Mouse (Mus musculus) v-Abl transformed pro-B cells (cell line): ENCODE data around the gene Pfn3.

Experiments used
- in situ Hi-C, 2 experiments: fragments of 400-800 bp; cut with MboI; formaldehyde crosslinking; loops; one replicate each; pipeline ENCODE4 v1.15.1; 2025; ENCODE audit not compliant: unreplicated experiment in 2 of 2

The Pfn3 gene

DNA sequence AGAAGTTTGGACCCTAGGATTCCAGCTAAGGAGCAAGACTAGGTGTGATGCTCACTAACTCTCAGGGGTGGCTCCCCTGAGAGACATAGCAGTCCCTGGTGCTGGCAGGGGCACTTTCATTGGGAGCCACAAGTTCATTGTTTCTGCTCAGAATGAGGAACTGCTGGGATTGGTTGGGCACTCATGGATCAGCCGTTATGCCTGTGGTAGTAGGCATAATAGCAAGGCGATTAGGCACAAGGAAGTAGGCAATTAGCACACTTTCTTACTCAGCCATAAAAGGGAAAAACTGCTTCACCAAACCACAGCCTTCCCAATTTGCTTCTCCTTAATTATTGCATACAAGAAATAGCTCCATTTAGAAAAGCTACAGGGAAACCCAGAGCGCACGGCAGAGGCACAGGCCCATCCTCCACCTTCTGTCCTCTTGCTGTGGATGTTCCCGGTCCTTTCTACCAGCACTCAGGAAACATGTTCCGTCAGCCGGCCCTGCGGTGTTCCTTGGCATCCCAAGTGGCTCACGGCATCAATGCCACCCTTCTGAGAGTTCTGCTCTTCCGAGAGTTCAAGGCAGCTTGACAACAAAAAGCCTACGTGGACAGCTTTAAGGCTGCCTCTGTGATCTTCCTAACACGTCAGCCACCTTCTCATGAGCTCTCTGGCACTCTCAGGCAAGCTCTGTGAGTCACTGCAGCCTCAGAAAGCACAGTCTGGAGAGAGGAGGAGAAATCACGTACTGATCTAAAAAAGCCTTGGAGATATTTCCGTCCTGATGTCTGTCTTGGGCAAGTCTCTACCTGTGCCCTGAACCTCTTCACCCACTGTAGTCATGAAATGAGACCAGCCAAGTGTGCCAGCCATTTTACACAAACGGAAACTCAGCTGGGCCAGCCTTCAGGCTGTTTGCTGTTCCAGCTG lies 10.8 kb downstream of the Pfn3 start:
- in situ Hi-C loops, result loop anchor here in 1 of 2 experiments (5.0 to 25.0 kb wide), 2 partner anchors 113 to 233 kb away; partner anchors contain the start of gene Ddx46

DNA sequence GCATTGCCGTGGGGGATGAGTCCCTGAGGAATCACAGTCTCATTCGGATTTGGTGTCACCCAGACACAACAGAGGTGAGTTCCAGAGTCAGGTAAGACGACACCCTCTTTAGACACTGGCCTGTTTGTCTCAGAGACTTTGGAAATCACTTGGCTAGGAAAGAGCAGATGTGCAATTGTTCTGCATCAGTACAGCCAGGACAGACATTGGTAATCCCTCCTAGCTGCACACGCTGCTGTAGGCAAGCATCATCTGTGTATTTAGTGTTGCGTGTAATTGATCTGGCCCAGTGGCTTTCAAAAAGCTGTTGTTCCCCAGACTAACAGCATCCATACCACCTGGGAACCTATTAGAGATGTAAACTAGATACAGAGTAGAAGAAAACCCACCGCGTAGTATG lies 11.8 kb downstream of the Pfn3 start:
- in situ Hi-C loops, result loop anchor here in 1 of 2 experiments (5.0 to 25.0 kb wide), 2 partner anchors 114 to 234 kb away; partner anchors contain the start of gene Ddx46

DNA sequence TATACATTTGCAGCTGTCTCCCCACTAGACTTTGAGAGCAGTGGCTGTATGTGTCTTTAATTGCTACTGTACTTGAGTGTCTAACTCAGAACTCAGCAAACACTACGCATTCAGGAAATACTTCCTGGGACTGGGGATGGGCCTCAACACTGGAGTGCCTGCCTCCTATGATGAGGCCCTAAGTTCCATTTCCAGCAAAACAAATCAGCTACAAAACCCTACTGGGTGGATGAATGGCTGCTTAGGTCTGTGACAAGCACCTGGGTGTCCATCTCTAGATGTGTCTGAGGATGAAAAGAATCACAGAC lies 15.0 kb downstream of the Pfn3 start:
- in situ Hi-C loops, result loop anchor here in 1 of 2 experiments (5.0 to 25.0 kb wide), 2 partner anchors 117 to 237 kb away; partner anchors contain the start of gene Ddx46

DNA sequence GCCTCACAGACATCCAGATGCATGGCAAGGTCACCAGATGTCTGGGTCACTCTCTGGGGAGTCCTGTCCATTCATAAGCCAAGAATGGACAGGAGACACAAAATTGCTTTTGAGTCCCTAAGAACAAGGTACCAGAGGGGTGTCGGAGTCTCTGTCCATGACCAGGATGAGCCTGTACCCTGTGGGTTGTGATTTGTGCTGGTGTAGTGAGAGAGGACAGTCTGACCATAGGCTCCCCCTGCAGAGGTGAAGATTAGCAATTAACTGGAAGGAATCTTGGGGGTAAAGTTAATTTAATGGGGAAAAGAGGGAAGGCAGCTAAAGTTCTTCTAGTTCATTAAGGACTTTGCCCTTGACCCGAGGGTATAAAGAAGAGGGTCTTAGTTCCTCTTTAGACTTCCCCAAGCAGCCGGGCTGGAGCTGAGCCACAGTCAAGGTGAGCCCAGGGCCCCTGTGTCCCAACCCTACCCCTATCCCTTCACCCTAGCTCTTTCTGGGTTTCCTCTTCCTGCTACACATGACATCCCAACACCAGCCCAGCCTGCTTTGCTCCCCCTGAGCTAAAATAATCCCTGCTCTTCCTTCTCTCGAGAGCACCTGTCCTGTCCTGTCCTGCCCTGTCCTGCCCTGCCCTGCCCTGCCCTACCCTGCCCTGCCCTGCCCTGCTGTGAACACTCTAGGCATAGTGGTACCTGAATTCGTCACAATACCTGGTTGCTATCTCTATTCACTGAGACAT lies 15.6 kb downstream of the Pfn3 start:
- in situ Hi-C loops, result loop anchor here in 1 of 2 experiments (5.0 to 25.0 kb wide), 3 partner anchors 65 to 238 kb away; partner anchors contain the start of gene Ddx46

DNA sequence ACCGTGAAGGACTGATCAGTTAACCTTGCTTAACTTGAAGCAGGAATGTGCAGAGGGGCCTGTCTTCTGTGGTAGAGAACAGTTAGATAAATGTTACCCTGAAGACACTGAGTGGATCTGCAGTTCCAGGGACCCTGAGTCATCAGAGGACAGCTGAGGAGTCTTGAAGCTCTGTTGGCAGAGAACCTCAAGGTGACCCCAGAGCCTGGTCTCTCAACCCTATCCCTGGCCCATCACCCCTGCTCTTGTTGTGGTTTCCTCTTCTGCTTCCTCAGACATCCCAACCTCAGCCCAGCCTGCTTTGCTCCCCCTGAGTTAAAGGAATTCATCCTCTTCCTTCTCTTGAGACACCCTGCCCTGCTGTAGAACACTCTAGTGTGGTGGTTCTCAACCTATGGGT lies 16.9 kb downstream of the Pfn3 start, which contains the start of gene Slc34a1:
Gene Slc34a1, plus strand, starts transcription at position 100 of the 400 bp plus-strand sequence.
- in situ Hi-C loops, result loop anchor here in 1 of 2 experiments (10.0 kb wide), 1 partner anchor 63 kb away; no protein-coding TSS in a partner anchor

DNA sequence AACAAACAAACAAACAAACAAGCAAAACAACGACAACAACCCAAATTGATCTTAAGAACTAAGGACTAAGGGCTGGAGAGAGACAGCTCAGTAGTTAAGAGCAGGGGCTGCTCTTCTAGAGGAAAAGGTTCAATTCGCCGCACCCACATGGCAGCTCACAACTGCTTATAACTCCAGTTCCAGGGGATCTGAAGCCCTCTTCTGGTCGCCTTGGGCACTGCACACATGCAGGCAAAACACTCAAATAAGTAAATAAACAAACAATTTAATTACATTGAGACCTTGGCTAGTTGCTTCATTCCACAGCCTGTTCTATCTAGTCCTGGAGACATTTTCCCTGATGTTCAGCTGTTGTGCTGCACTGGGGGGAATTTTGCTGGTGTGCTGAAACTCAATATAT lies 22.1 kb downstream of the Pfn3 start:
- in situ Hi-C loops, result loop anchor here (5.0 to 10.0 kb wide), 2 partner anchors 58 to 61 kb away; no protein-coding TSS in a partner anchor

DNA sequence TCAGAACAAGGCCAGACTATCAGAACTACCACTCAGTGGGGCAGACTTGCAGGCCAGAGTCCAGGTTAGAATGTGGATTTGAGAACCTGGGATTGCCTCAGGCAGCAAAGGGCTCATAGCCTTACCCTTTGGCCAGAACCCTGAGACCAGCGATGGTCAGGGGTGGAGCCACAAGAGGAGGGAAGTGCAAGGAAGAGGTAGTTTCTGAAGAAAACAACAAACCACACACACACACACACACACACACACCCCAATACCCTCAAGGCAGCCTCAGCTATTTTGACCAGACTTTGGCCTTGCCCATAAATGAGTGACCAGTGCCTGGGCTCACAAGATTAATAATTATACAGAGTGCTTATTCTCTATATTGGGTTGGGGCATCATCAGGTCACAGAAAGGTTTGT lies 23.4 kb downstream of the Pfn3 start:
- in situ Hi-C loops, result loop anchor here (5.0 to 10.0 kb wide), 2 partner anchors 57 to 59 kb away; no protein-coding TSS in a partner anchor

DNA sequence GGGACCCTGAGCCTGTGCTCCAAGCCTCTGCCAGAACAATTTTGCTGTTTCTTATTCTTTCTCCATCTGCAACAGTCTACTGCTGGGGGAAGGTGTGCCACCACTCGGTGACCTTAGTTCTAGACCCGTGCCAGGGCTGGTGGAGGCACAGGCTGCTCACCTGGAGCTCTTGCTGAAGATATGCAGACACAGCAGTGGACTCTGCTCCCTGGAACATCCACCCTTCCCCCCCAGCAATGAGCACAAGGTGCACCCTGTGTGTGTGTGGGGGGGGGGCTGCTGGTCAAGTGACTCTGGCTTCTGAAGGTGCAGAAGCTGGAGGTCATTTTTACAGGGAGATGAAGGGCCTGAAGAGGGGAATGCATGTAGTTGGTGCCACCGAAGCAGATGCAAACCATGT lies 24.4 kb downstream of the Pfn3 start:
- in situ Hi-C loops, result loop anchor here (5.0 to 10.0 kb wide), 2 partner anchors 56 to 58 kb away; no protein-coding TSS in a partner anchor

DNA sequence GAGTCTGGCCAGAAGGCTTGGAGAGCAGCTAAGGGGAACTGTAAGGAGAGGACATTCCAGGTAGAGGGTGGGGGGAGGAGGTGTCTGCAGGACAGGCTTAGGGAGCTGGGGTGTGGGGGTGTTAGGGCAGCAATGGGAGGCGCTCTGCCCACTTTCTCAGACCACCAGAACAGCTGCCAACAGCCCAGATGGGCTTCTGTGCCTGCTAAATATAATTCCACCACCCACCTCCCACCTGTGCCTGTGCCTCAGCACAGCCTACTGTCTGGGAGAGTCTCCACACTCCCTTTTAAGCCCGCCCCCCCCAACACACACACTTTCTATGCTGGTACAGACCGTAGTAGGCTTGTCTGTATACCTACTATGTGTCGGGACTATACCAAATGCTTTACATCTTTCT lies 33.2 kb downstream of the Pfn3 start:
- in situ Hi-C loops, result no loop called here

DNA sequence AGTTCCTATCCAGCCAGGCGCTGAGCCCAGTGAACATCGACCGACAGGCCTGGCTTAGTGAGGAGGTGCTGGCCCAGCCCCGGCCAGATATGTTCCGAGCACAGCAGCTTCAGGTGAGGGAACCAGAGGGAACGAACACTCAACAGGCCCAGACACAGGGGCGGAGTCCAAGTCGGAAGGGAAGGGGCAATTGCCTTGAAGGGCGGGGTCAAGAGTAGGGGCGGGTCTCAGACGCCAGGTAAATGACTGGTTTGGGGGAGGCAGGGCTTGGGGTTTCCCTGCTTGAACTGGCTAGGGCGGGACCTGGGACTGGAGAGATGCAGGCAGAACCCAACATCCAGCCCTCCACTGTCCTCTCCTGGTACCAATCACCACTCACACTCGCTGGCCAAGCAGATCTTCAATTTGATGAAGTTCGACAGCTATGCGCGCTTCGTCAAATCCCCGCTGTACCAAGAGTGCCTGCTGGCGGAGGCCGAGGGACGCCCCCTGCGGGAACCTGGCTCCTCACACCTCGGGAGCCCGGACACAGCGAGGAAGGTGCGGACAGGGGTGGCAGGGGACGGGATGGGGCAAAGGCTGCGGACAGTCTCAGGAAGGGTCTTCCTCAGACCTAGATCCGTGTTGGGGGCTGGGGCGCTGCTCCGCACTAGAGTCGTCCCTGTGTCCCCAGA lies 36.0 kb downstream of the Pfn3 start:
- in situ Hi-C loops, result no loop called here

DNA sequence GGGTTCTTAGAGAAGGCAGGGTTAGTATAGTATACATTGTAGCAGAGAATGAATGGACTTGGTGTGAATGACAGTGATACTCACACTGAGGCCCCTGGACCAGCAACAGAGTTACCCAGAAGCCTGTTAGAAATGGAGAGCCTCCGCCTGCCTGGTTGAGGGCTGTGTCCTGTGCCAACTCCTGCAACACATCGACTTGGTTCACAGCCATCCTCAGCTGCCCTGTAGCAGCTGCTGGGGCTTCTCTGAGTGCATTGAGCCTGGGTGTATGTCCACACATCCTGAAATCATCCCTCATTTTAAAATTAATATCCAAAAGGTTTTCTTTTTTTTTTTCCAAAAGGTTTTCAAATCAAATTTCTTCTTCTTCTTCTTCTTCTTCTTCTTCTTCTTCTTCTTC lies 39.2 kb downstream of the Pfn3 start:
- in situ Hi-C loops, result no loop called here

DNA sequence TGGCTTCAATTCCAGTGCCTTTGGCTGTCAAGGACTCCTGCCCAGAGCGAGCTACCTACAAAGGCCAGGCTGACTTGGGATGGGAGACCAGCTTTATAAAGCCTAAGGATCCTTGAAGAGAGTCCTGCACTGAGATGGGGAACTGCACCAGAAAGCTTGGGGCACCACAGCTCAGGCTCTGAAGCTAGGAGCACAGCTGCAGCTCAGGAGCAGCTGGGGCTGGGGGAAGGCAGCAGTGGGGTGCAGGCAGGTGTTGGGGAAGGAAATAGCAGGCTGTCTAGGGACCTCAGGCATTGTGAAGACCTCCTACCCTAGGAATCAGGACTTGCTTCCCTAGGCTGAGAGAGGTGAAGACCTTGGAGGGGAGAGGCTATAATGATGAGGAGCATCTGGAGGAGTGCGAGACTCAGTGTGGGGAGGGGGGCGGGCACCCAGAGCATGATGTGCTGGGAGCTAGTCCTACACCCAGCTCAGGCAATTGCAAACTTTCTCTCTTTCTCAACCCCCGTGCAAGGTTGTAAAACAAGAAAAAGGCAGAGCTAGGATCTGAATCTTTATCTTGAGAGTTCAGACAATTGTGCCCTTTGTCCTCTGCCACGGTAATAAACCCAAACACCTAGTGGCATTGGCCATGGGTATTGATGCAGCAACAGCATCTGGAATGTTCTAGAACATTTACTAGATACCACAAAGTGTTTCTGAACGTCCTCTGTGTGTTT lies 40.7 kb downstream of the Pfn3 start:
- in situ Hi-C loops, result loop anchor here in 1 of 2 experiments (25.0 kb wide), 1 partner anchor 788 kb away; no protein-coding TSS in a partner anchor

DNA sequence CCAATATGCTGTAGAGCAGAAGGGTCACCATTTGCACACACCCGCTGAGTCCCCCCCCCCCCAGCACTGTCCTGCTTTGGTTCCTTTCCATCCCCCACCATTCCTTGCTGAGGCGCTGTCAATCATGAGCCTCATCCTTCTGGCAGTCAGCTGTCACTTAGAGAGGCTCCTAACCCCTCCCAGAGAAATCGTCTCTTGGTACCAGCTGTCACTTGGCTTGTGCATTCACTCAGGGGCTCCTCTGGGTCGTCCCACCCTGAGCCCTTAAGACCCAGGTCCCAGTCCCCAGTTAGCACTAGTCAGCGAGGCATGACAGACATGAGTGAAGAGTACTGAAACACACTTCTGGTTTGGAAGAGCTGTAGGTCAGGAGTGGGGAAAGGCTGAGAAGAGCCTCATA lies 43.3 kb downstream of the Pfn3 start:
- in situ Hi-C loops, result loop anchor here in 1 of 2 experiments (25.0 kb wide), 1 partner anchor 791 kb away; no protein-coding TSS in a partner anchor

DNA sequence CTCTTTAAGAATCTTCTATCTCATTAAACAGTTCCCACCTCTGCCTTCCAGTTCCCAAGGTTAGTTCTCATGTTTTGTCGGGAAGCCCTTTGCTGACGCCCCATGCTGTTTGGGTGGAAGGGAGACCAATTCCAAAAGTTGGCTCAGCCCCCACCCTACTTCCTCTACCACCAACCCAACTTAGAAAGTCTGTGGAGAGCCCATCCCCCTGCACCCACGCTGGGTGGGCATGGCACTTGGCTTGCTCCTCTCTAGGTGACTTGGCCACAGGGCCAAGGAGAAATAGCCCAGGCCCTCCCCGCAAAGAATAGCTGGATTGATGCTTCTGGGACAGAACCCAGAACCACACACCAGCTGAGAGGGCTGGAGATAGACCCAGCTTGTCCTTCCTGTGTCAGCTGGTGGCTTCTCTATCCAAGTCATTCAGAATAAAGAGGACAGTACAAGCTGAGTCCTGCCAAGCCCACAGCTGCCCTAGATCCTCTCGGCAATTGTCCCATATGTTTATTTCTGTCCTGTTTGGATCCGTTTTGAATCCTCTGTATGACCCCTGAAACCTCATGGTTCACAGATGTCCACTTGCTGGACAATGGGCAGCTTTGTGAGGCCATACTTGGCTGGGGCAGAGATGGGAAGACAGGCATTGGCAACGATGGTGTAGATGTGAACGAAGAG lies 43.9 kb downstream of the Pfn3 start:
- in situ Hi-C loops, result loop anchor here in 1 of 2 experiments (25.0 kb wide), 1 partner anchor 791 kb away; no protein-coding TSS in a partner anchor

DNA sequence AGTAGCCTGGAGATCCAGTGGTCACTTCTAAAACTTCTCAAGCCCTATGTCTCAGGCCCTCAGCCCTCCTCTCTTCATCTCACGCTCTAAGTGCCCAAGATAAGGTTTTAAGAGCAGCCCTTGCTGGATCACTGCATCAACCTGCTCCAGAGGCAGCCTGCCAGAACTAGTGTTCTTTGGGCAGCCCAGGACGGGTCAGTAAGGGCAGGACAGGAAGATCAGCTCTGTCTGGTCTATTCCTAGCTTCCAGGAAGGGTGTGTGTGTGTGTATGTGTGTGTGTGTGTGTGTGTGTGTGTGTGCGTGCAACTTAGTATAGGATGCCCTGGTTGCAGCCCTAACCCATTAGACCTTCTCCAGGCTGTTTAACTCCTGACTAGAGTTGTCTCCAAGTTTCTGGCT lies 44.8 kb downstream of the Pfn3 start:
- in situ Hi-C loops, result loop anchor here in 1 of 2 experiments (25.0 kb wide), 1 partner anchor 792 kb away; no protein-coding TSS in a partner anchor

DNA sequence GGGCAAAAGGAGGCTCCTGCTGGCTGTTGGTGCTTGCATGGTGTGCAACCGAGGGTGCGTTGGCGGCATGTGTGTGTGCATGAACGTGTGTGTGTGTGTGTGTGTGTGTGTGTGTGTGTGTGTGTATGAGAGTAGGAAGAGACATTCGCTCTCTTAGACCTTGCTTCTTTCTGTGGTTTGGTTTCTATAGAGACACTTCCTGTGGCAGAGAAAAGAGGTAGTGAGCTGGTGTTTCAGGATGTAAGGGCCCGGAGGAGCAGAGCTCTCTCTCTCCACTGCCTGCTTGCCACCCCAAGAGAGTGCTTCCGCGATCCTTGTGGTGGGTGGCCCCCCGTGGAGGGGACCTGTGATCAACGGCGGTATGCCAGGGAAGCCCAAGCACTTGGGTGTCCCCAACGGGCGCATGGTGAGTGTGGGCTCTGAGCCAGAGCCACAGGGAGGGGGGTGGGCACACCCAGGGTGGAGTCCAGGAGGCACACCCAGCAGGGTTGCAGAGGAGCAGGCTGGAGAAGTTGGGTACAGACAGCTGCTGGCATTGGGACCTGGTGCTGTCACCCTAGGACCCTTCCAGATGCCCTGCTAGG lies 45.4 kb downstream of the Pfn3 start, which contains the start of gene Rgs14:
Gene Rgs14, plus strand, starts transcription at position 202 of the 584 bp plus-strand sequence.
- in situ Hi-C loops, result loop anchor here (5.0 to 25.0 kb wide), 2 partner anchors 37 to 793 kb away; no protein-coding TSS in a partner anchor

DNA sequence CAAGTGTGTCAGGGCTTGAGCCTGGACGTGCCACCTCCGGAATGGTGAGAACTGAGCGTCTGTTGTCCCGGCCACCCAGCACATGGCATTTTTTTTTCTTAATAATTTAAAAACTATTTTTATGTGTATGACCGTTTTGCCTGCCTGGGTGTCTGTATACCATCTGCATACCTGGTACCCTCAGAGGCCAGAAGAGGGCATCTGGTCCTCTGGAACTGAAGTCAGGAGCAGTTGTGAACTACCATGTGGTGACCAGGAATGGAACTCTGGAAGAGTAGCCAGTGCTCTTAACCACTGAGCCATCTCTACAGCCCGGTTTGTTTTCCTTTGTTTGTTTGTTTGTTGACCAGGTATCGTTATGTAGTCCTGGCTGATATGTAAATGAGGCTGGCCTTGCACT lies 46.6 kb downstream of the Pfn3 start:
- in situ Hi-C loops, result loop anchor here (5.0 to 25.0 kb wide), 2 partner anchors 36 to 794 kb away; no protein-coding TSS in a partner anchor
